Mouse (Mus musculus): ENCODE results near the gene Adgrd1.

DNA sequence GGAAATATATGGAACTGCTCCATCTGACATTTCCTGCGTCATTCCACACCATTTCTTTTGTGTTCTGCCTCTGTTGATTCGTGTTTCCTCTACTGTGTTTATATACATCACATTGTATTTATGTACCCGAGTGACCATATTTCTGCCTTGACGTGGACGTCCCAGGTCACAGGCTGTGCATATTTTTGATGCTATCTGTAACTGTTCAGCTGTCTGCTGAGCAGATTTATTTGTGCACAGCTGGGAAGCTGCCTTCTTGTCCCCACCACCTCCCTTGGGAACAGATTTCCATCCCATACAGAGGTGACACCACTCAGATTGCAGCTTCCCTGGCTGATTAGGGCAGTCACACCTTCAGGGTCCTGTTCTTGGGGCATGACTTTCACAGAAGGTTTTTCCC lies 72.5 kb downstream of the Adgrd1 start:
- TF ChIP-seq CHD2 (IDR thresholded peaks at IDR 0.05; ENCODE audit: low read length) (no peak), MAFK (IDR thresholded peaks at IDR 0.05; ENCODE audit: insufficient replicate concordance, low read length) (no peak), JUN (IDR thresholded peaks at IDR 0.05; ENCODE audit: insufficient read depth, low read depth, low read length) (no peak), CHD1 (IDR thresholded peaks at IDR 0.05; ENCODE audit: low read depth, low read length) (no peak), CTCF (conservative IDR thresholded peaks at IDR 0.05 in 1 of 2, IDR thresholded peaks at IDR 0.05 in 1 of 2; ENCODE audit: low read depth in 2 of 2, low read length in 2 of 2) (no peak), ZC3H11A (IDR thresholded peaks at IDR 0.05; ENCODE audit: low read depth, low read length) (no peak), MXI1 (IDR thresholded peaks at IDR 0.05; ENCODE audit: low read depth, low read length) (no peak), NRF1 (IDR thresholded peaks at IDR 0.05; ENCODE audit: low read depth, low read length) (no peak), MAX (IDR thresholded peaks at IDR 0.05; ENCODE audit: low read length) (no peak), EP300 (IDR thresholded peaks at IDR 0.05; ENCODE audit: low read length) (no peak), USF2 (conservative IDR thresholded peaks at IDR 0.05; ENCODE audit: low read depth, low read length) (no peak), TBP (conservative IDR thresholded peaks at IDR 0.05; ENCODE audit: low read depth, low read length) (no peak)
